Mouse (Mus musculus): ENCODE data around the gene Rab28. TPM values are rescaled to one million over a fixed set of nuclear protein-coding genes. Genes with fewer than 3 reads are reported as not detected.

Gene Rab28
- total and polyA plus RNA-seq, 2 experiments from 2014 or later = 45.5 to 46.0 TPM

DNA sequence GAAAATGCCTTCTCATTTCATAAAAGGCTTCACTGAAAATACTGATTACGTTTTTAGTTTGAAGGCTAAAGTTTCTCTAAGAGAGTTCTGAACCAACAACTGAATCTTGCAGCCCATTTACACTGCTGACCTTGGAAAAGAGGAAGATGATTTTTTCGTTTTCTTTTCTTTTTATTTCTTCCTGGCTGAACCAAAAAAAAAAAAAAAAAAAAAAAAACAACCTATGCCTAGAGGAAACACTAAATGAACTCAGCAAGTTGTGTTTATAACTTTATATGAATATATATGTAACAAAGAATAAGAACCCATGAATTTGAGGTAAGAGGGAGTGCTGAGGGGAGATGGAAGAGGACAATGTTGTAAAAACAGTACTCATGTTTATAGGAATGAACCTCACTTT, 71.2 kb downstream of the Rab28 start:
- Histone ChIP-seq H3K4me3 (ENCODE audit: low read length) (no peak overlapping the region), H3K36me3 (ENCODE audit: insufficient read depth, low read length) (no peaks in the 10 kb centered on the region), H3K4me2 (ENCODE audit: low read depth, low read length) (no peak overlapping the region), H3K9me3 (ENCODE audit: low read length) (no peaks in the 10 kb centered on the region), H3K27ac (no peak overlapping the region), H3K27me3 (ENCODE audit: insufficient read depth, low read length) (no peaks in the 10 kb centered on the region), H3K9ac (replicated peaks; ENCODE audit: low read length) (no peak overlapping the region), H3K4me1 (ENCODE audit: insufficient read depth, low read length) (no peaks in the 10 kb centered on the region)
- no peak for DNase-seq (ENCODE audit: low spot score)
- TF ChIP-seq CTCF (IDR thresholded peaks at IDR 0.05; ENCODE audit: low read depth) = no peak
- 69% methylated on average over 2 of the region's 2 CpGs for WGBS
- no peak for ATAC-seq

DNA sequence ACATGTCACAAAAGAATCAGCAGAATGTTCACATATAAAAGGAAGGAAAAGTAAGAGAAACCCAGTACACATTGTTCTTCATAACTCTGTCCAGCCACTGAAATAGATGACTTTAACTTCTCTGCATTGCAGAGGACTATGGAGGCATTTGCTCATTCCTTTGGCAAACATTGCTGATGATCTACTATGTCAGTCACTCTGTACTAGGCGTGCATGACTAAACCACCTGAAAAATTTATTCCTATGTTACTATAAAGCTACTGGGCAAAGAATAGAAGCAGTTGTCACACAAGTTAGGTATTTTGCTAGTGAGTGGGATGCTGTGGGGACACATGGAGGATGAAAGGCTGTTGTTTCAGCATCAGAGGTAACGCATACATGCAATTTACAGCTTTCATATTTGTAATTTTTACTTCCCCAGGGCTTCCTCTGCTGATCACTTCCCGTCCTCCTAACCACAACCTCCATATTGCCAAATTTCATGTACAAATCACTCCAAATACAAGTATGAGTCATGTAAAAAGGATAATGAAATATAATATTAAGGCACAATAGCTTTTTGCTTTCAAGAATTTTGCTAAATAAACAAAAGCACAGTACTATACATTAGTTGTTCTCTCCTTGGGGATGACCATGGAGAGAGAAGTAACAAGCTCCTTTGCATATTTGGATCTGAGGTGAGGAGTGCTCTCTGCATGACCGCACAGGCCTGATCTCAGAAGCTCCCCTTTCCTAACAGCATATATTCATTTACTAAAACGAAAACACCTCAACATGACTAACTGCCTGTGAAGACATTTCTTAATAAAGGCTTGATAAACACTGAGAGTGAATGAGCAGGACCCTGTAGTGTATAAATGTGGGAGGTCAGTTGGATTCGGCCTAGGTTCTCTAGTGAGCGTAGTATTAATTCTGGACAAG, 80.5 kb downstream of the Rab28 start:
- Histone ChIP-seq H3K9me3 (ENCODE audit: low read length) (no peaks in the 10 kb centered on the region), H3K4me1 (ENCODE audit: insufficient read depth, low read length) (no peaks in the 10 kb centered on the region), H3K36me3 (ENCODE audit: insufficient read depth, low read length) (no peaks in the 10 kb centered on the region; the same call in 1 of the 2 replicates), H3K4me2 (ENCODE audit: low read depth, low read length) (no peak overlapping the region), H3K27me3 (ENCODE audit: insufficient read depth, low read length) (no peaks in the 10 kb centered on the region), H3K4me3 (ENCODE audit: low read length) (no peak overlapping the region), H3K27ac (no peak overlapping the region), H3K9ac (replicated peaks; ENCODE audit: low read length) (no peak overlapping the region)
- TF ChIP-seq CTCF (IDR thresholded peaks at IDR 0.05; ENCODE audit: low read depth) = no peak
- ATAC-seq (no peak), DNase-seq (ENCODE audit: low spot score) (no peak)
- WGBS = 92% methylated on average over 7 of the region's 7 CpGs

DNA sequence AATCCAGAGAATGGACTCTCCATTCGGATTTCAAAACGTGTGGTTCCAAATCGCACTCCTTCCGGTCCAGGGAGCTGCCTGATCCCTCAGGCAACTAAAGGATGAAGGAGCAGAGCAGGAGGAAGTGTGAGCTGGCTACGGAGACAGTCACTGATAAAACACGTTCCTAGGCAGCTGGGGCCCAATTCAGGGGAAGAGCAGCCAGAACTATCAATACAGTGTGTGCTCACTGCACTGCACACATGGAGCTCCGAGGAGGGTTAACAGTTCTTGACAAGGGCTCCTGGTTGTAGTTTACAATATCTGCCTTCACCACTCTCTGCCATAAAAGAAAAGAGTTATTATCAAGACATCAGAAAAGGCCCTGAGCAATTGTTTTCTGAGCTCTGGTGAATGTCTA, 82.4 kb downstream of the Rab28 start:
- no peak for TF ChIP-seq CTCF (IDR thresholded peaks at IDR 0.05; ENCODE audit: low read depth)
- Histone ChIP-seq H3K9ac (replicated peaks; ENCODE audit: low read length) (no peak overlapping the region), H3K4me2 (ENCODE audit: low read depth, low read length) (no peak overlapping the region), H3K9me3 (ENCODE audit: low read length) (no peaks in the 10 kb centered on the region), H3K27me3 (ENCODE audit: insufficient read depth, low read length) (no peaks in the 10 kb centered on the region), H3K36me3 (ENCODE audit: insufficient read depth, low read length) (no peaks in the 10 kb centered on the region; the same call in 1 of the 2 replicates), H3K27ac (no peak overlapping the region), H3K4me1 (ENCODE audit: insufficient read depth, low read length) (no peaks in the 10 kb centered on the region), H3K4me3 (ENCODE audit: low read length) (no peak overlapping the region)
- DNase-seq (ENCODE audit: low spot score) = no peak
- 68% methylated on average over 7 of the region's 7 CpGs for WGBS
- ATAC-seq = no peak

DNA sequence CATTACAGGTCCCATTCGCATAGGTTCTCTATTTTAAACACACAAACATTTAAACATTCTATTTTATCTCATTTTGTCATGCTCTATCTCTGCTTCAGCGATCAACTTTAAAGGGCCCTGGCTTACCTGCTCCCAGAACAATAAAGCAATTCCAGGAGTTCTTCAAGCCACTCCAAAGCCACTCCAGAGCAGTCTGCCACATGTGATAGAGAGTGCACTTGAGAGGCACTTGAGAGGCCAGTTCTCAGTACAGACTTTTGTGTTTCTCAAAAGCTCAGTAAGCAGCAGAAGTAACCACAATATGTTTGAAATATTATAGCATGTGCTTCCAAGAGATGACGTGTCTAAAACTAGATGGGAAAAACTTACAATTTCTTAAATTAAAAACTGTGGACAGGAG, 86.2 kb downstream of the Rab28 start:
- Histone ChIP-seq H3K4me1 (ENCODE audit: insufficient read depth, low read length) (no peaks in the 10 kb centered on the region), H3K9me3 (ENCODE audit: low read length) (no peaks in the 10 kb centered on the region), H3K9ac (replicated peaks; ENCODE audit: low read length) (no peak overlapping the region), H3K4me2 (ENCODE audit: low read depth, low read length) (no peak overlapping the region), H3K4me3 (ENCODE audit: low read length) (no peak overlapping the region), H3K27me3 (ENCODE audit: insufficient read depth, low read length) (no peaks in the 10 kb centered on the region), H3K27ac (no peak overlapping the region), H3K36me3 (ENCODE audit: insufficient read depth, low read length) (no peaks in the 10 kb centered on the region; the same call in 1 of the 2 replicates)
- DNase-seq (ENCODE audit: low spot score) (no peak), ATAC-seq (no peak)
- no peak for TF ChIP-seq CTCF (IDR thresholded peaks at IDR 0.05; ENCODE audit: low read depth)
- 96% methylated on average over 3 of the region's 3 CpGs for WGBS

DNA sequence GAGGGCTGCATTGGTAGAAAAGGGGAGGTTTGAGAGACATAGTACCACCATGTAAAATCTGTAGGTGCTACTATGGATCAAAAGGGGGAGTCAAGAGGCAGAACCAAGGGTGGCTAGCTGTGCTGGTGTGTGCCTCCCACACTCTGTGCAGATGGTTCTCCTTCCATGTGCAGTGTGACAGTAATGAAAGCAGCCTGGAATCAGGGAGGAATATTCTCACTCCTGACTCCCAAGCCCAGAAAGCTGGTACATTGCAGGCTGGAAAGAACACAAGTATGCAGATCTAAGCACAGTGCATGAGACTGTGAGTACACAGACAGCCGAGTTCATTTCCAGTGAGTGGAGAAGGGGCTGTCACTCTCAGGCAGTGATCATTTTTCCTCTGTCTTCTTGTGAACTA, 89.0 kb downstream of the Rab28 start:
- Histone ChIP-seq H3K4me1 (ENCODE audit: insufficient read depth, low read length) (no peaks in the 10 kb centered on the region), H3K4me3 (ENCODE audit: low read length) (no peak overlapping the region), H3K9ac (replicated peaks; ENCODE audit: low read length) (no peak overlapping the region), H3K27me3 (ENCODE audit: insufficient read depth, low read length) (no peaks in the 10 kb centered on the region), H3K9me3 (ENCODE audit: low read length) (no peaks in the 10 kb centered on the region), H3K36me3 (ENCODE audit: insufficient read depth, low read length) (no peaks in the 10 kb centered on the region), H3K27ac (no peak overlapping the region), H3K4me2 (ENCODE audit: low read depth, low read length) (no peak overlapping the region)
- no peak for DNase-seq (ENCODE audit: low spot score)
- ATAC-seq = no peak
- TF ChIP-seq CTCF (IDR thresholded peaks at IDR 0.05; ENCODE audit: low read depth) = no peak
- 73% methylated on average over 1 of the region's 1 CpGs for WGBS

DNA sequence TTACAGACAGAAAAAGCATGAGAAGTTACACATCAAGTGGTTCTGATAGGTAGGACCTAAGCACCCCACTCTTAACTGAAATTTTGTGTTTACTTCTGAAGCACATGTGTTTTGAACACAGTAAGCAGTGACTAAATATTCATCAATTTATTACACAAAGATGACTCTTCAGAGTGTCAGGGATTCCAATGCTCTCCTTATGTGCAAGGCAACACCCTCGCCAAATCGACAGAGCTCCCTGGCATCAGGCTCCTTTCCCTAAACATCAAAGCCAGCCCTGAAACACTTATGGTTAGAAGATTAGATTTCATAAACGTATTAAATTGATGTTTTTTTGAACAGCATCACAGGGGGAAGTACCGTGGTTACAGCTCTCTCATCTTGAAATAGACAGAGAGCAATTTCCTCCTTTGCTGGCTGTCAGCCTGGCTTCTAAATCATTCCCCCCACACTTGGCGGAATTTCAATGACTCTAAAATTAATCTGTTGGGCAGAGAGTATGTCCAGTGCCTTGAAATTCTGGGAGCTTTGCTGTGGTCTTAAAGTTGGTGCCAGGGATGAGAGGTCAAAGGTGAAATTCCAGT, 97.4 kb downstream of the Rab28 start:
- DNase-seq (ENCODE audit: low spot score) (peak; percentile 57), ATAC-seq (no peak)
- no peaks in the 10 kb centered on the region for H3K9me3 ChIP-seq (ENCODE audit: low read length)
- no peak overlapping the region for H3K4me2 ChIP-seq (ENCODE audit: low read depth, low read length)
- H3K4me1 ChIP-seq (ENCODE audit: insufficient read depth, low read length) = no peaks in the 10 kb centered on the region
- TF ChIP-seq CTCF (IDR thresholded peaks at IDR 0.05; ENCODE audit: low read depth) = no peak
- no peak overlapping the region for H3K4me3 ChIP-seq (ENCODE audit: low read length)
- H3K27ac ChIP-seq = no peak overlapping the region
- H3K27me3 ChIP-seq (ENCODE audit: insufficient read depth, low read length) = no peaks in the 10 kb centered on the region
- 40% methylated on average over 5 of the region's 5 CpGs for WGBS
- no peak overlapping the region for H3K9ac ChIP-seq (replicated peaks; ENCODE audit: low read length)
- no peaks in the 10 kb centered on the region for H3K36me3 ChIP-seq (ENCODE audit: insufficient read depth, low read length)
